Mouse (Mus musculus): ENCODE data around the gene Atxn3.

- TF ChIP-seq CTCF (IDR thresholded peaks at IDR 0.05; ENCODE audit: extremely low read depth, insufficient read length, insufficient replicate concordance, low read depth, low read length): no peak
- no peak for TF ChIP-seq POLR2A (IDR thresholded peaks at IDR 0.05; ENCODE audit: low read depth, low read length)
These were observed 69.7 kb downstream of the Atxn3 start for GRCm38 (mm10) chr12:101888312-101888711.
